Mouse (Mus musculus): Measurements from ENCODE around the gene 1600015I10Rik. TPM values are rescaled to one million over a fixed set of nuclear protein-coding genes. Genes with fewer than 3 reads are reported as not detected.

1600015I10Rik gene
- polyA plus RNA-seq, 1 experiment from 2014 or later, result not detected

Other genes starting within 250 kb of the 1600015I10Rik start
- gene Gimap4, start 245.3 kb upstream of the 1600015I10Rik start, polyA plus RNA-seq (2014; fragmentation: Nextera tagmentation; extraction: Ambion mirVana), result 51.3 and 54.1 TPM in 2 replicates
- gene Gimap6, start 221.7 kb upstream of the 1600015I10Rik start, polyA plus RNA-seq (2014; fragmentation: Nextera tagmentation; extraction: Ambion mirVana), result 42.7 and 49.9 TPM in 2 replicates
- gene Gm28053, start 211.3 kb upstream of the 1600015I10Rik start, polyA plus RNA-seq (2014; fragmentation: Nextera tagmentation; extraction: Ambion mirVana), result 3.2 and 4.8 TPM in 2 replicates
- not detected in 2 replicates for gene Gimap7, start 211.3 kb upstream of the 1600015I10Rik start, polyA plus RNA-seq (2014; fragmentation: Nextera tagmentation; extraction: Ambion mirVana)
- gene Gimap1, start 190.8 kb upstream of the 1600015I10Rik start, polyA plus RNA-seq (2014; fragmentation: Nextera tagmentation; extraction: Ambion mirVana), result 21.1 and 27.9 TPM in 2 replicates
- gene Gimap5, start 183.7 kb upstream of the 1600015I10Rik start, polyA plus RNA-seq (2014; fragmentation: Nextera tagmentation; extraction: Ambion mirVana), result 12.7 and 13.6 TPM in 2 replicates
- gene Gimap3, start 159.0 kb upstream of the 1600015I10Rik start, polyA plus RNA-seq (2014; fragmentation: Nextera tagmentation; extraction: Ambion mirVana), result not detected in 2 replicates
- gene Tmem176a, start 89.0 kb upstream of the 1600015I10Rik start, polyA plus RNA-seq (2014; fragmentation: Nextera tagmentation; extraction: Ambion mirVana), result 123 and 135 TPM in 2 replicates
- 308 and 313 TPM in 2 replicates for gene Tmem176b, start 88.4 kb upstream of the 1600015I10Rik start, polyA plus RNA-seq (2014; fragmentation: Nextera tagmentation; extraction: Ambion mirVana)
- gene Aoc1, start 57.0 kb upstream of the 1600015I10Rik start, polyA plus RNA-seq (2014; fragmentation: Nextera tagmentation; extraction: Ambion mirVana), result 0.99 and 1.4 TPM in 2 replicates
- gene Doxl2, start 45.1 kb downstream of the 1600015I10Rik start, polyA plus RNA-seq (2014; fragmentation: Nextera tagmentation; extraction: Ambion mirVana), result not detected in 2 replicates
- gene Svs1, start 57.0 kb downstream of the 1600015I10Rik start, polyA plus RNA-seq (2014; fragmentation: Nextera tagmentation; extraction: Ambion mirVana), result not detected in 2 replicates
- 0.17 and 0.28 TPM in 2 replicates for gene Gpnmb, start 106.7 kb downstream of the 1600015I10Rik start, polyA plus RNA-seq (2014; fragmentation: Nextera tagmentation; extraction: Ambion mirVana)
- 75.1 and 84.5 TPM in 2 replicates for gene Malsu1, start 143.9 kb downstream of the 1600015I10Rik start, polyA plus RNA-seq (2014; fragmentation: Nextera tagmentation; extraction: Ambion mirVana)